In genomic region chr3:59187336-59187735, GRCm38 (mm10) we compare ENCODE assay signal across 28 mouse cellular contexts. TPM values are rescaled to one million over a fixed set of nuclear protein-coding genes. Genes with fewer than 3 reads are reported as not detected.
DNase-seq lines count a peak whose midpoint lies in the region; ATAC-seq and TF ChIP-seq lines count a peak whose summit lies in the region.
"Had no signal": no experiment of that assay in that cellular context is flagged by ENCODE, and none has a peak within 500 bp of the region (broad histone marks: within the 10 kb centered on the region; RNA-seq: fewer than 3 reads in every experiment).

No protein-coding gene starts in this region.

- intact Hi-C loops in heart, postnatal 25 days (cut with DNase I), result no loop called here

- POLR2A ChIA-PET in Patski (lab: Charles Lee), result no interaction called here

- peak; percentile 85 for ATAC-seq in Patski
- ATAC-seq: CD4-positive, CD25-positive, alpha-beta regulatory T cell, adult 4 months; forebrain, embryonic 13.5 days; forebrain, embryonic 15.5 days; forebrain, postnatal 0 days had no signal

- H3K9me3 ChIP-seq in forebrain, embryonic 10.5 days, result no peaks in the 10 kb centered on the region
- H3K9me3 ChIP-seq: embryonic facial prominence, embryonic 13.5 days; embryonic facial prominence, embryonic 15.5 days; forebrain, embryonic 13.5 days; forebrain, embryonic 15.5 days; G1E had no signal

- DNase-seq in heart, adult 11 months, result peak; percentile 53
- DNase-seq in heart, postnatal 25 days (ENCODE audit: low spot score), result no peak
- no peak for DNase-seq in testis, postnatal 14 days (ENCODE audit: low spot score)
- DNase-seq in Patski (ENCODE audit: low read depth, low spot score), result no peak
- DNase-seq in forebrain, embryonic 10.5 days (ENCODE audit: extremely low spot score, low spot score), result no peak
- DNase-seq: adrenal gland, adult 2 months; adrenal gland, postnatal 10 days; adrenal gland, postnatal 25 days; B cell, adult 2 months; cerebellum, adult 11 months; cerebellum, adult 18-20 months; cerebellum, adult 8-10 months; cerebellum, adult 9-11 months; cerebellum, postnatal 14 days; cerebellum, postnatal 36 days; embryo, embryonic 11 days; forebrain, postnatal 0 days had no signal

- H3K27ac ChIP-seq in testis, adult 2 months (ENCODE audit: control insufficient read depth, insufficient read depth, low read depth, low read length), result no peak overlapping the region
- H3K27ac ChIP-seq in forebrain, embryonic 10.5 days, result no peak overlapping the region
- H3K27ac ChIP-seq: embryonic facial prominence, embryonic 13.5 days; embryonic facial prominence, embryonic 15.5 days; forebrain, embryonic 13.5 days; forebrain, embryonic 15.5 days had no signal

- H3K36me3 ChIP-seq in testis, adult 2 months (ENCODE audit: control insufficient read depth, insufficient read depth, low read length), result no peaks in the 10 kb centered on the region
- H3K36me3 ChIP-seq in forebrain, embryonic 10.5 days (replicated peaks), result no peaks in the 10 kb centered on the region
- H3K36me3 ChIP-seq: embryonic facial prominence, embryonic 13.5 days; embryonic facial prominence, embryonic 15.5 days; forebrain, embryonic 15.5 days; G1E had no signal

- H3K4me1 ChIP-seq in testis, adult 2 months (ENCODE audit: control insufficient read depth, insufficient read depth, low read length), result no peaks in the 10 kb centered on the region
- no peaks in the 10 kb centered on the region for H3K4me1 ChIP-seq in forebrain, embryonic 10.5 days
- H3K4me1 ChIP-seq: embryonic facial prominence, embryonic 13.5 days; embryonic facial prominence, embryonic 15.5 days; forebrain, embryonic 15.5 days had no signal

- TF ChIP-seq CTCF in testis, adult 2 months (IDR thresholded peaks at IDR 0.05; ENCODE audit: control insufficient read depth, insufficient read depth, insufficient replicate concordance, low read depth, low read length), result no peak
- no peak for TF ChIP-seq CTCF in Patski (IDR thresholded peaks at IDR 0.05)

- 91% methylated on average over 4 of the region's 4 CpGs for WGBS in forebrain, embryonic 10.5 days

- peak overlapping the region; percentile 28; the same call in 1 of the 2 replicates for H3K4me3 ChIP-seq in testis, adult 2 months (ENCODE audit: control insufficient read depth, low read depth, low read length)
- no peak overlapping the region for H3K4me3 ChIP-seq in forebrain, embryonic 10.5 days
- H3K4me3 ChIP-seq: embryonic facial prominence, embryonic 13.5 days; embryonic facial prominence, embryonic 15.5 days; erythroblast, embryonic 14.5 days; forebrain, embryonic 13.5 days; forebrain, embryonic 15.5 days had no signal

- H3K27me3 ChIP-seq in testis, adult 2 months (ENCODE audit: control insufficient read depth, insufficient read depth, low read length), result no peaks in the 10 kb centered on the region
- no peaks in the 10 kb centered on the region for H3K27me3 ChIP-seq in Patski
- H3K27me3 ChIP-seq in forebrain, embryonic 10.5 days (ENCODE audit: poor library complexity, severe bottlenecking), result no peaks in the 10 kb centered on the region
- H3K27me3 ChIP-seq: CH12.LX; embryonic facial prominence, embryonic 13.5 days; embryonic facial prominence, embryonic 15.5 days; forebrain, embryonic 13.5 days; forebrain, embryonic 15.5 days had no signal

- CTCF ChIA-PET in Patski (lab: Charles Lee), result interaction anchor here (1.1 kb wide), 1 partner anchor 24 kb away, joined by 3 read pairs; no protein-coding TSS in a partner anchor

- in situ Hi-C loops in Patski (cut with MboI; ENCODE audit: low pct_unique_long_range_greater_than_20kb), result loop anchor here (25.0 kb wide), 1 partner anchor 675 kb away; the partner anchor contains the start of gene Gm8298

- TF ChIP-seq POLR2A in testis, adult 2 months (IDR thresholded peaks at IDR 0.05; ENCODE audit: control insufficient read depth, low read depth, low read length), result no peak

RNA-seq across cellular contexts. Expression of gene Gpr87, which starts 7.6 kb away (rescaled TPM):
- total RNA-seq in heart, postnatal 25 days (2021), result not detected
- not detected in 2 replicates for polyA plus RNA-seq in testis, adult 2 months (2012; rRNA removed)
- polyA plus RNA-seq in Patski (2021), result not detected
- polyA plus RNA-seq in forebrain, embryonic 10.5 days (2016; fragmentation: Nextera tagmentation; extraction: Ambion mirVana), result 0.17 and 0.20 TPM in 2 replicates
- total RNA-seq: adrenal gland, adult 2 months; adrenal gland, postnatal 10 days; adrenal gland, postnatal 25 days; adrenal gland, postnatal 4 days; CH12.LX; forebrain, postnatal 0 days had no signal
- polyA plus RNA-seq: adrenal gland, adult 2 months; CD4-positive, CD25-positive, alpha-beta regulatory T cell, adult 4 months; erythroblast, embryonic 14.5 days; forebrain, embryonic 11.5 days; forebrain, postnatal 0 days; G1E had no signal

RNA-seq across cellular contexts. Expression of gene P2ry13, which starts 23.3 kb away (rescaled TPM):
- total RNA-seq in heart, postnatal 25 days (2021), result under 1 TPM; 0.83 to 0.92 TPM
- 0.26 and 0.52 TPM in 2 replicates for polyA plus RNA-seq in testis, adult 2 months (2012; rRNA removed)
- polyA plus RNA-seq in Patski (2021), result not detected
- 0.52 and 0.67 TPM in 2 replicates for polyA plus RNA-seq in forebrain, embryonic 10.5 days (2016; fragmentation: Nextera tagmentation; extraction: Ambion mirVana)
- polyA plus RNA-seq: erythroblast, embryonic 14.5 days; G1E had no signal

RNA-seq across cellular contexts. Expression of gene P2ry14, which starts 33.9 kb away (rescaled TPM):
- total RNA-seq in heart, postnatal 25 days (2021), result 1 to 10 TPM; 3.6 to 4.2 TPM
- polyA plus RNA-seq in testis, adult 2 months (2012; rRNA removed), result 0.42 and 0.67 TPM in 2 replicates
- 0.33 TPM for polyA plus RNA-seq in Patski (2021)
- polyA plus RNA-seq in forebrain, embryonic 10.5 days (2016; fragmentation: Nextera tagmentation; extraction: Ambion mirVana), result 1.9 and 2.4 TPM in 2 replicates
- polyA plus RNA-seq: erythroblast, embryonic 14.5 days; G1E had no signal
